Mouse (Mus musculus) testis, adult 2 months (tissue): ENCODE results near the gene Ttll7.

Source experiments
- CTCF ChIP-seq: fragments of 200-500 bp; IDR thresholded peaks from 2 replicates; pipeline ENCODE4 v1.5.1; 2012; ENCODE audit warnings: low read depth, mild to moderate bottlenecking, inconsistent platforms, low read length, moderate library complexity; ENCODE audit not compliant: control insufficient read depth, insufficient read depth, insufficient replicate concordance
- POLR2A ChIP-seq: fragments of 200-500 bp; IDR thresholded peaks from 2 replicates; pipeline ENCODE4 v1.6.1; 2012; ENCODE audit warnings: low read depth, mild to moderate bottlenecking, inconsistent platforms, low read length, moderate library complexity; ENCODE audit not compliant: control insufficient read depth

DNA sequence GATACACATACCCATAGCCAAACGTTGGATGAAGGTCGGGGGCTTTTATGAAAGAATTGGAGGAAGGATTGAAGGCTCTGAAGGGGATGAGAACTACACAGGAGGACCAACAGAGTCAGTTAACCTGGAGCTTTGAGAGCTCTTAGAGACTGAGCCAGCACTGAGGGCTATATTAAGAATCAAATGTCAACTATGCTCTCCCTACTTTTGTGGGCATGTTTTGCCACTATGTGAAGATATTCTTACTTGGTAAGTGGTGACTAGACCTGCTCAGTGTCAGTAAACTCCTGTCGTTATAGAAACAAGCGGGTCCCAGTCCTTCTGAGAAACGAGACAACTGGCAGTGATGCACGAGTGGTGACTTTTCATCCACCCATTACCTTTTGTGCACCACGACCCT lies 176.2 kb downstream of the Ttll7 start:
- TF ChIP-seq CTCF (no peak), POLR2A (no peak)
